Comparison of ENCODE assay signal across 8 mouse cellular contexts in genomic region chr2:69722273-69722649, GRCm38 (mm10). TPM values are rescaled to one million over a fixed set of nuclear protein-coding genes. Genes with fewer than 3 reads are reported as not detected.
DNase-seq lines count a peak whose midpoint lies in the region; ATAC-seq and TF ChIP-seq lines count a peak whose summit lies in the region.

Gene Ppig, plus strand, starts transcription at chr2:69722545.

- H3K27me3 ChIP-seq in CH12.LX (replicated peaks): peaks cover 2% of the 10 kb centered on the region
- H3K27me3 ChIP-seq in liver, embryonic 11.5 days (replicated peaks; ENCODE audit: control insufficient read depth, insufficient read depth, low read length): no peaks in the 10 kb centered on the region
- H3K27me3 ChIP-seq in stomach, embryonic 16.5 days (ENCODE audit: control insufficient read depth, insufficient read depth, low read length): 0 out of 2 replicates have a peak, but pooled peaks cover 5% of the 10 kb centered on the region

- H3K4me1 ChIP-seq in CH12.LX (ENCODE audit: control insufficient read depth in 1 of 2, insufficient read depth in 2 of 2): peaks cover 0 to 24% of the 10 kb centered on the region in 2 experiments; a peak in 2 of 4 replicates
- peaks cover 5% of the 10 kb centered on the region; the same call in 1 of the 2 replicates for H3K4me1 ChIP-seq in liver, embryonic 11.5 days (replicated peaks; ENCODE audit: control insufficient read depth, insufficient read depth, low read length)
- H3K4me1 ChIP-seq in stomach, embryonic 16.5 days (ENCODE audit: control insufficient read depth, insufficient read depth, low read length): peaks cover 4% of the 10 kb centered on the region; the same call in 1 of the 2 replicates

- peak within 1 kb of the TSS; percentile 77 to 99 (median 80) for H3K4me3 ChIP-seq in CH12.LX (replicated peaks in 1 of 3; ENCODE audit: low read depth in 2 of 3, low read length in 2 of 3, poor library complexity in 1 of 3)
- peak within 1 kb of the TSS; percentile 95 for H3K4me3 ChIP-seq in liver, embryonic 11.5 days (ENCODE audit: low read depth, low read length)
- peak within 1 kb of the TSS; percentile 97 for H3K4me3 ChIP-seq in stomach, embryonic 16.5 days (replicated peaks; ENCODE audit: low read length)

- H3K79me2 ChIP-seq in CH12.LX (replicated peaks; ENCODE audit: control insufficient read depth, extremely low read depth, insufficient read depth, poor library complexity, severe bottlenecking): peaks cover 33% of the 10 kb centered on the region

- no peak for TF ChIP-seq RAD21 in CH12.LX (IDR thresholded peaks at IDR 0.05; ENCODE audit: low read depth, low read length)

- no peaks in the 10 kb centered on the region for H3K9me3 ChIP-seq in CH12.LX (replicated peaks; ENCODE audit: low read length)
- H3K9me3 ChIP-seq in liver, embryonic 11.5 days (ENCODE audit: control insufficient read depth, low read length): no peaks in the 10 kb centered on the region
- H3K9me3 ChIP-seq in stomach, embryonic 16.5 days (replicated peaks; ENCODE audit: control insufficient read depth, low read length): no peaks in the 10 kb centered on the region

- peaks cover 0 to 3% of the 10 kb centered on the region in 2 experiments for H3K36me3 ChIP-seq in CH12.LX (replicated peaks in 1 of 2; ENCODE audit: control insufficient read depth in 1 of 2, insufficient read depth in 1 of 2, low read length in 1 of 2)
- no peaks in the 10 kb centered on the region for H3K36me3 ChIP-seq in liver, embryonic 11.5 days (ENCODE audit: control insufficient read depth, insufficient read depth, low read length)
- no peaks in the 10 kb centered on the region for H3K36me3 ChIP-seq in stomach, embryonic 16.5 days (ENCODE audit: control insufficient read depth, insufficient read depth, low read length)

- DNase-seq in adrenal gland, adult 18-20 months (ENCODE audit: low spot score in 2 of 2): no peak
- no peak for DNase-seq in adrenal gland, adult (ENCODE audit: inconsistent age in 2 of 2, low spot score in 1 of 2)
- DNase-seq in CH12.LX (ENCODE audit: extremely low read depth): no peak
- no peak for DNase-seq in heart, postnatal 4 days
- no peak for DNase-seq in liver, embryonic 11.5 days (ENCODE audit: low spot score)
- DNase-seq in kidney, postnatal 4 days: no peak

- TF ChIP-seq EP300 in CH12.LX (IDR thresholded peaks at IDR 0.05; ENCODE audit: low read length): 0 out of 2 replicates have a peak, but pooled peaks have one; percentile 16

- H3K27ac ChIP-seq in CH12.LX (ENCODE audit: insufficient read depth, low read depth): peak within 1 kb of the TSS; percentile 66
- H3K27ac ChIP-seq in liver, embryonic 11.5 days (ENCODE audit: low read depth, low read length): peak within 1 kb of the TSS; percentile 82
- H3K27ac ChIP-seq in stomach, embryonic 16.5 days (ENCODE audit: low read length): peak within 1 kb of the TSS; percentile 92

- H3K9ac ChIP-seq in CH12.LX (ENCODE audit: insufficient read depth, low read depth): peak within 1 kb of the TSS; percentile 94
- H3K9ac ChIP-seq in liver, embryonic 11.5 days (ENCODE audit: low read depth, low read length): peak within 1 kb of the TSS; percentile 92
- H3K9ac ChIP-seq in stomach, embryonic 16.5 days (ENCODE audit: low read length): peak within 1 kb of the TSS; percentile 93

- H3K4me2 ChIP-seq in CH12.LX (ENCODE audit: insufficient read depth, low read depth, poor library complexity, severe bottlenecking): peak within 1 kb of the TSS; percentile 98
- H3K4me2 ChIP-seq in liver, embryonic 11.5 days: peak within 1 kb of the TSS; percentile 72
- H3K4me2 ChIP-seq in stomach, embryonic 16.5 days (ENCODE audit: low read depth, low read length): peak within 1 kb of the TSS; percentile 82

- in situ Hi-C loops in CH12.LX (cut with MboI; ENCODE audit: low pct_ligation_motif_present, low pct_unique_long_range_greater_than_20kb, low sequenced_read_pairs): no loop called here

- ATAC-seq in erythroid progenitor cell, adult 5-6 weeks (replicated peaks; ENCODE audit: low FRiP score, poor library complexity, severe bottlenecking): peak; percentile 5; the same call in 1 of the 2 replicates
- ATAC-seq in liver, embryonic 11.5 days (replicated peaks; ENCODE audit: low FRiP score): peak; percentile 35; the same call in 1 of the 2 replicates
- ATAC-seq in stomach, embryonic 16.5 days (ENCODE audit: insufficient read depth, low FRiP score): no peak; the same call in 1 of the 2 replicates

- WGBS in liver, embryonic 11.5 days: 5% methylated on average over 12 of the region's 12 CpGs
- 4% methylated on average over 12 of the region's 12 CpGs for whole genome bisulfite sequencing in stomach, embryonic 16.5 days

- no peak for TF ChIP-seq CTCF in CH12.LX (conservative IDR thresholded peaks at IDR 0.05 in 1 of 2, IDR thresholded peaks at IDR 0.05 in 1 of 2; ENCODE audit: low read depth in 2 of 2, low read length in 2 of 2)

- dilution Hi-C loops in CH12.LX (cut with MboI; ENCODE audit: extremely low pct_ligation_motif_present, extremely low pct_unique_long_range_greater_than_20kb, low sequenced_read_pairs): no loop called here

- no peak for TF ChIP-seq POLR2A in CH12.LX (IDR thresholded peaks at IDR 0.05; ENCODE audit: low read depth, low read length)

TF ChIP-seq in CH12.LX, 34 proteins besides CTCF, POLR2A, EP300 and RAD21:
- TF ChIP-seq SIN3A (IDR thresholded peaks at IDR 0.05; ENCODE audit: low read length): no peak
- no peak for TF ChIP-seq USF1 (IDR thresholded peaks at IDR 0.05; ENCODE audit: low read depth, low read length)
- TF ChIP-seq MEF2A (IDR thresholded peaks at IDR 0.05; ENCODE audit: borderline replicate concordance, low read depth, low read length): no peak
- TF ChIP-seq RCOR1 (conservative IDR thresholded peaks at IDR 0.05; ENCODE audit: low read depth, low read length): no peak; the same call in 1 of the 2 replicates
- TF ChIP-seq NELFE (IDR thresholded peaks at IDR 0.05; ENCODE audit: low read depth, low read length): no peak
- no peak for TF ChIP-seq CHD1 (IDR thresholded peaks at IDR 0.05; ENCODE audit: low read depth, low read length)
- no peak for TF ChIP-seq BHLHE40 (IDR thresholded peaks at IDR 0.05; ENCODE audit: low read depth, low read length)
- TF ChIP-seq IRF4 (IDR thresholded peaks at IDR 0.05; ENCODE audit: low read depth, low read length): no peak
- no peak for TF ChIP-seq KAT2A (IDR thresholded peaks at IDR 0.05; ENCODE audit: insufficient replicate concordance, low read length)
- no peak for TF ChIP-seq TBP (conservative IDR thresholded peaks at IDR 0.05; ENCODE audit: low read depth, low read length)
- no peak for TF ChIP-seq MYC (IDR thresholded peaks at IDR 0.05; ENCODE audit: low read depth, low read length)
- no peak for TF ChIP-seq GABPA (IDR thresholded peaks at IDR 0.05; ENCODE audit: insufficient replicate concordance, low read depth, low read length)
- TF ChIP-seq SMC3 (IDR thresholded peaks at IDR 0.05; ENCODE audit: low read depth, low read length): no peak
- TF ChIP-seq USF2 (conservative IDR thresholded peaks at IDR 0.05; ENCODE audit: low read depth, low read length): no peak
- TF ChIP-seq ZKSCAN1 (IDR thresholded peaks at IDR 0.05; ENCODE audit: borderline replicate concordance, low read depth, low read length): no peak
- no peak for TF ChIP-seq JUN (IDR thresholded peaks at IDR 0.05; ENCODE audit: insufficient read depth, low read depth, low read length)
- no peak for TF ChIP-seq CHD2 (IDR thresholded peaks at IDR 0.05; ENCODE audit: low read length)
- no peak for TF ChIP-seq POLR2AphosphoS2 (IDR thresholded peaks at IDR 0.05; ENCODE audit: low read depth, low read length)

RNA-seq across cellular contexts. Expression of gene Ppig, which starts in this region (rescaled TPM):
- total RNA-seq in adrenal gland, adult 18-20 months (2021): 10 to 100 TPM; 61.5 to 65.5 TPM
- 10.3 and 11.5 TPM in 2 replicates for total RNA-seq in CH12.LX (2012; rRNA removed)
- 12.0 and 12.9 TPM in 2 replicates for total RNA-seq in CH12.LX (2014; rRNA removed)
- 168 and 180 TPM in 2 replicates for polyA plus RNA-seq in CH12.LX (2012; ENCODE audit: insufficient read length, low read depth)
- total RNA-seq in erythroid progenitor cell, adult 5-6 weeks (2015; ENCODE audit: low replicate concordance): 35.7 and 45.7 TPM in 2 replicates
- total RNA-seq in erythroid progenitor cell, adult 5-6 weeks (2017; ENCODE audit: low replicate concordance): 49.0 and 72.4 TPM in 2 replicates
- 10 to 100 TPM; 56.7 to 59.9 TPM for total RNA-seq in heart, postnatal 4 days (2021)
- 98.3 and 110 TPM in 2 replicates for polyA plus RNA-seq in liver, embryonic 11.5 days (2014; fragmentation: Nextera tagmentation; extraction: Ambion mirVana)
- polyA plus RNA-seq in stomach, embryonic 16.5 days (2015; fragmentation: Nextera tagmentation; extraction: Ambion mirVana): 117 and 133 TPM in 2 replicates
